Mouse (Mus musculus): ENCODE measurements around the gene Auts2. TPM values are rescaled to one million over a fixed set of nuclear protein-coding genes. Genes with fewer than 3 reads are reported as not detected.

Gene Auts2
- polyA plus RNA-seq, 1 experiment, result 9.2 TPM

DNA sequence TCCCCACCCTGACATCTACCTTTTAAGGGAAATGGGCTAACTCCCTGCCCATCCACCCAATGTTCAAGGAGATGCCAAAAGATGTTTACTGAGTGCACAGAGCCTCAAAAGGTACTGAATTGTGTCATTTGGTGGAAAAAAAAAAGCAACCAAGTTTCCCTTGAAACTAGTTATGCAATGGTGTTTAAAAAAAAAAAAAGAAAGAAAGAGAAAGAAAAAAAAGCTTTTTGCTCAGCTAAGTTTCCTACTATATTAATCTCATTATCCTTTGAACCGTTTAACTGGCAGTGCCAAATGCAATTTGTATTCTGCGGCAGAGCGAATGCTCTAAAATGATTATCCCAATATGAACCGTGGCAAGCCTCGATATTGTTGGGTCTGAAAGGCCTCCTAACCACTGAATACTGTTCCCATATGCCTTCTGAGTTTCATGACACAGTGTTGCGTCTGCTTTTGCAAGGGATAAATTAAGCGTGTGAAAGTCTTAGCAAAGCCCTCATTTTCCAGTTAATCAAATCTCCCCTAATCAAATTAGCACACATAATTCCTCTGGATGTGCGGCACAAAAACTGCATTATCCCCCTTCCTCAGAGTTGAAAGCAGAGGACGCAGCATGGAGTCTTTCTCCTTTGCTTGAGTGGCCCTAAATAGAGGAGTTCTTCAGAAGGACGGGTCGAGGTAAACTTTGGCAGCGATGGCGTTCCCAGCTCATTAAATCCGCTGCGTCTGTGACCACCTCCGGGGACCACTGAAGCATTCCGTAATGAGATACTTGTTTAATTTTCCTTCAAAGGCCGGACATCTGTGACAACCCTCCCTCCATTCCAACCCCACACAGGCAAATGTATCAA lies 897.6 kb downstream of the Auts2 start:
- H3K27me3 ChIP-seq (replicated peaks; ENCODE audit: control insufficient read depth, insufficient read depth, low read length), result no peaks in the 10 kb centered on the region
- 62% methylated on average over 18 of the region's 18 CpGs for WGBS
- H3K4me3 ChIP-seq (ENCODE audit: insufficient read depth, low read depth, low read length), result no peak overlapping the region
- H3K27ac ChIP-seq (ENCODE audit: insufficient read depth, low read depth, low read length), result peak overlapping the region; percentile 77
- no peak for TF ChIP-seq POLR2A (IDR thresholded peaks at IDR 0.05; ENCODE audit: low read depth, low read length)
- no peak for TF ChIP-seq CTCF (conservative IDR thresholded peaks at IDR 0.05; ENCODE audit: insufficient read depth, insufficient read length, low read depth, low read length)
- peak; percentile 54 for DNase-seq
- H3K36me3 ChIP-seq (ENCODE audit: control insufficient read depth, insufficient read depth, low read length), result no peaks in the 10 kb centered on the region
- peaks cover 20% of the 10 kb centered on the region; the same call in 1 of the 2 replicates for H3K4me1 ChIP-seq (ENCODE audit: control insufficient read depth, insufficient read depth, low read length)

DNA sequence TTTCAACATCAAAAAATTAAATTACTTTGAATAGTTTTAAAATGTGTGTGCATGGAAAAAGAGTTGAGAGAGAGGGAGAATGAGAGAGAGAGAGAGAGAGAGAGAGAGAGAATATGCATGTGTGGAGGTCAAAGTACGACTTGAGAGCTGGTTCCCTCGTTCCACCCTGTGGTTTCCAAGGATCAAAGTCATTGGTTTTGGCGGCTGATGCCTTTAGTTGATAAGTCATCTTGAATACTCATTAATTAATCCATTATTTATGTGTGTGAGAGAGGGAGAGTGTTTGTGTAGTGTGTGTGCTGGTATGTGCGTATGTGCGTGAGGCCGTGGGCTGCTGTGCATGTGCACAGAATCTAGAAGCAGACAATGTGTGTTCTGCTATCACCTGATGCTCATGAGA lies 898.8 kb downstream of the Auts2 start:
- peak; percentile 85 for DNase-seq
- no peak overlapping the region for H3K4me3 ChIP-seq (ENCODE audit: insufficient read depth, low read depth, low read length)
- no peaks in the 10 kb centered on the region for H3K27me3 ChIP-seq (replicated peaks; ENCODE audit: control insufficient read depth, insufficient read depth, low read length)
- no peaks in the 10 kb centered on the region for H3K36me3 ChIP-seq (ENCODE audit: control insufficient read depth, insufficient read depth, low read length)
- H3K27ac ChIP-seq (ENCODE audit: insufficient read depth, low read depth, low read length), result peak overlapping the region; percentile 77
- 53% methylated on average over 6 of the region's 6 CpGs for WGBS
- no peak for TF ChIP-seq CTCF (conservative IDR thresholded peaks at IDR 0.05; ENCODE audit: insufficient read depth, insufficient read length, low read depth, low read length)
- no peak for TF ChIP-seq POLR2A (IDR thresholded peaks at IDR 0.05; ENCODE audit: low read depth, low read length)
- H3K4me1 ChIP-seq (ENCODE audit: control insufficient read depth, insufficient read depth, low read length), result peaks cover 18% of the 10 kb centered on the region; the same call in 1 of the 2 replicates

DNA sequence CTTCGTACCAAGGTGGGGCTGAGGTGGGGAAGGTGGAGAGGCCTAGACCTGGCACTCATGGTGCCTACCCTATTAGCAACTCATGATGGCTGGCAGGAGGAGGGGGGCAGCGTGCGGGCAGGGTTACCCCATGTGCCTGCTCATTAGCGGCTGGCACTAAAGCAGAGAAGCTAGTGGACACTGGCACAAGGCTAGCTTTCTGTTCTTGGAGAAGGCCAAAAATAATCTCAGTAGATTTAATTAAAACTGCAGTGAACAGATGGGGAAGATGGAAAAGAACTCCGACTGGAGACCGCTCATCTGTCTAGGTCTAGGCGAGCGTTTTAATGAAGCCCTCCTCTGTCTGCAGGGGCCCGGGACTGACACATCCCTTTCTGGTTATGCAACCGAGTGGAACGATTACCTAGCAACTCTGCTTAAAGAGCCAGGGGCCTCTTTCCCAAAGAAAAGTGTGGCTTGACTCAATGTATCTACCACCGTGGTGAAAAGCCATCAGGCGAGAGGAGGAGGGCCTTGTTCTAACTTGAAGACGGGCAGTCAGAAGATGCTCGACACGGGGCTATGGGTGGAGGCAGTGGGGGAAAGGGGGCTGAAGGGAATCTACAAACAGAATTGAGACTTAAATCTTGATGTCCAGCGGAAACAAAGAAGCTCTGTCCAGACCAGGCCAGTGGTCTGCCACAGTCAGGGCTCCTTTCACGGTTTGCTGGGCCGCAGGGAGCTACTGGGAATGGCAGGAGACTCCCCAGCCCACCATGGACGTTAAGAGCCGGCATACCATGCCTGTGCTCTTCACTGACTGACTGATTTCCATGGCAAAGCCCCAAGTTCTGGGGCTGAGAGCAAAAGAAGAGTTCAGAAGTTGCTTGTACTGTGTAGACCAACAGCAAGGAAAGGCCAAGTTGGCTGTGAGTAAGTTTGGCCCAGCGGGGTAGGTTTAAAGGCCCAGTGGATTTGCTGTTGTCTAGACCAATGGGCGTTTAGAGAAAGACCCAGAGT lies 899.7 kb downstream of the Auts2 start:
- peak; percentile 70 for DNase-seq
- TF ChIP-seq POLR2A (IDR thresholded peaks at IDR 0.05; ENCODE audit: low read depth, low read length) (no peak), CTCF (conservative IDR thresholded peaks at IDR 0.05; ENCODE audit: insufficient read depth, insufficient read length, low read depth, low read length) (no peak)
- 52% methylated on average over 23 of the region's 23 CpGs for WGBS
- Histone ChIP-seq H3K4me3 (ENCODE audit: insufficient read depth, low read depth, low read length) (no peak overlapping the region), H3K4me1 (ENCODE audit: control insufficient read depth, insufficient read depth, low read length) (peaks cover 18% of the 10 kb centered on the region; the same call in 1 of the 2 replicates), H3K27ac (ENCODE audit: insufficient read depth, low read depth, low read length) (peak overlapping the region; percentile 94), H3K27me3 (replicated peaks; ENCODE audit: control insufficient read depth, insufficient read depth, low read length) (no peaks in the 10 kb centered on the region), H3K36me3 (ENCODE audit: control insufficient read depth, insufficient read depth, low read length) (no peaks in the 10 kb centered on the region)

DNA sequence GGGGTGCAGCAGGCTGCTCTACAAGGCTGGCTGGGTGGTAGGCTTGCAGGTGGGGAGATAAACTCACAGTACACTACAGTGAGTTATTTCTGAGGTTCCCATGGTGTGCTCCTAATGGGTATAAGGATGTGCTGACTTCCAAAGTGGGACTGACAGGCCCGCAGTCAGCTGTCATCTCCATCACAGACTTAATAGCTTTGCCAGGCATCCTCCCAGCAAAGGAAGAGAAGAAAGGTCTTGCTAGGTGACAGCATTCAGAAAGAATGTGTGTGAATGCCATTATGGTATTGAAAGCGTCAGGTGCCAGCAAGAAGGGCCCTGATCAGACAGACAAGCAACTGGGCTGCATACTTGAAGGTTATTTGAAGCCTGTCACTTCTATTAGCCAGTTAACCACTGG lies 900.4 kb downstream of the Auts2 start:
- WGBS, result 64% methylated on average over 2 of the region's 2 CpGs
- H3K4me3 ChIP-seq (ENCODE audit: insufficient read depth, low read depth, low read length), result no peak overlapping the region
- H3K27me3 ChIP-seq (replicated peaks; ENCODE audit: control insufficient read depth, insufficient read depth, low read length), result no peaks in the 10 kb centered on the region
- peak overlapping the region; percentile 94 for H3K27ac ChIP-seq (ENCODE audit: insufficient read depth, low read depth, low read length)
- TF ChIP-seq POLR2A (IDR thresholded peaks at IDR 0.05; ENCODE audit: low read depth, low read length), result no peak
- TF ChIP-seq CTCF (conservative IDR thresholded peaks at IDR 0.05; ENCODE audit: insufficient read depth, insufficient read length, low read depth, low read length), result no peak
- DNase-seq, result no peak
- no peaks in the 10 kb centered on the region for H3K36me3 ChIP-seq (ENCODE audit: control insufficient read depth, insufficient read depth, low read length)
- peaks cover 18% of the 10 kb centered on the region; the same call in 1 of the 2 replicates for H3K4me1 ChIP-seq (ENCODE audit: control insufficient read depth, insufficient read depth, low read length)

DNA sequence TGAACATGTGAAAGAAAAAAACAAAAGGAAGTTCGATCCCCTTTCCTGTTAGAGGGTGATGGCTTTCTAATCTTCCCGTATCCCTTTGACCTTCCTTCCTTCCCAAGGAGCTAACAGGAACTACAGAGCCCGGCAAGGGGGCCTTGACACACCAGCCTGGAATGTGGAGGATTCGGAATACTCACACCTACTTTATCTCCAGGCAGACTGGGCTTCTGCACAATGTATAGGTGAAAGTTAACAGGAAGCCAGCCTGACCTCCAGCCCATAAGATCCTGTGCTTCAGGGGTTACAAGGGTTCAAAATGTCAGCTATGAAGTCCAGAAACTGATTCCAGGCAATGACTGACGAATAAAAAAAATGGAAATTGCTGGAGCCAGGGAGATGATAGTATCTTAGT lies 906.7 kb downstream of the Auts2 start:
- Histone ChIP-seq H3K36me3 (ENCODE audit: control insufficient read depth, insufficient read depth, low read length) (no peaks in the 10 kb centered on the region), H3K27me3 (replicated peaks; ENCODE audit: control insufficient read depth, insufficient read depth, low read length) (no peaks in the 10 kb centered on the region), H3K27ac (ENCODE audit: insufficient read depth, low read depth, low read length) (no peak overlapping the region), H3K4me3 (ENCODE audit: insufficient read depth, low read depth, low read length) (no peak overlapping the region), H3K4me1 (ENCODE audit: control insufficient read depth, insufficient read depth, low read length) (peaks cover 17% of the 10 kb centered on the region)
- no peak for TF ChIP-seq CTCF (conservative IDR thresholded peaks at IDR 0.05; ENCODE audit: insufficient read depth, insufficient read length, low read depth, low read length)
- TF ChIP-seq POLR2A (IDR thresholded peaks at IDR 0.05; ENCODE audit: low read depth, low read length), result no peak
- 74% methylated on average over 5 of the region's 5 CpGs for WGBS
- no peak for DNase-seq

DNA sequence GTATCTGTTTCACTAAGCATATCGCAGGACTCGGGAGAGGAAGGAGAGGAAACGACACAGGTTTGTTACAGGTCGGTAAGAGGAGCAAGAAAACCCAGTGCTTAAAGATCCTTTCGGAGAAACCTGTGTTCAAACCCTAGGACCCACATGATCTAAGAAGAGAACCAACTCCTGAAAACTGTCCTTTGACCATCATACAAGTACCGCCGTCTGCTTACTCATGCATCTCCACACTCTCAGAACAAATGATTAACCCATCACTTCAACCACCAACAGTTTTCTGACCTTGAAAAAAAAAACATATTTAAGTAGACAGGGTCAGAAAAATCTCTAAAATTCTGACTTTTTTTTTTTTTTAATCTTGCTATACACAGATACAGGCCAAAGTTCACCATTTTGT lies 908.4 kb downstream of the Auts2 start:
- peaks cover 20% of the 10 kb centered on the region for H3K4me1 ChIP-seq (ENCODE audit: control insufficient read depth, insufficient read depth, low read length)
- WGBS, result 59% methylated on average over 7 of the region's 7 CpGs
- peak; percentile 85 for DNase-seq
- no peak overlapping the region for H3K27ac ChIP-seq (ENCODE audit: insufficient read depth, low read depth, low read length)
- H3K36me3 ChIP-seq (ENCODE audit: control insufficient read depth, insufficient read depth, low read length), result no peaks in the 10 kb centered on the region
- no peak for TF ChIP-seq CTCF (conservative IDR thresholded peaks at IDR 0.05; ENCODE audit: insufficient read depth, insufficient read length, low read depth, low read length)
- TF ChIP-seq POLR2A (IDR thresholded peaks at IDR 0.05; ENCODE audit: low read depth, low read length), result no peak
- no peak overlapping the region for H3K4me3 ChIP-seq (ENCODE audit: insufficient read depth, low read depth, low read length)
- H3K27me3 ChIP-seq (replicated peaks; ENCODE audit: control insufficient read depth, insufficient read depth, low read length), result no peaks in the 10 kb centered on the region

All from kidney, adult 2 months (tissue).